Mouse (Mus musculus): ENCODE results near the gene Tssk6.

Tssk6 gene

DNA sequence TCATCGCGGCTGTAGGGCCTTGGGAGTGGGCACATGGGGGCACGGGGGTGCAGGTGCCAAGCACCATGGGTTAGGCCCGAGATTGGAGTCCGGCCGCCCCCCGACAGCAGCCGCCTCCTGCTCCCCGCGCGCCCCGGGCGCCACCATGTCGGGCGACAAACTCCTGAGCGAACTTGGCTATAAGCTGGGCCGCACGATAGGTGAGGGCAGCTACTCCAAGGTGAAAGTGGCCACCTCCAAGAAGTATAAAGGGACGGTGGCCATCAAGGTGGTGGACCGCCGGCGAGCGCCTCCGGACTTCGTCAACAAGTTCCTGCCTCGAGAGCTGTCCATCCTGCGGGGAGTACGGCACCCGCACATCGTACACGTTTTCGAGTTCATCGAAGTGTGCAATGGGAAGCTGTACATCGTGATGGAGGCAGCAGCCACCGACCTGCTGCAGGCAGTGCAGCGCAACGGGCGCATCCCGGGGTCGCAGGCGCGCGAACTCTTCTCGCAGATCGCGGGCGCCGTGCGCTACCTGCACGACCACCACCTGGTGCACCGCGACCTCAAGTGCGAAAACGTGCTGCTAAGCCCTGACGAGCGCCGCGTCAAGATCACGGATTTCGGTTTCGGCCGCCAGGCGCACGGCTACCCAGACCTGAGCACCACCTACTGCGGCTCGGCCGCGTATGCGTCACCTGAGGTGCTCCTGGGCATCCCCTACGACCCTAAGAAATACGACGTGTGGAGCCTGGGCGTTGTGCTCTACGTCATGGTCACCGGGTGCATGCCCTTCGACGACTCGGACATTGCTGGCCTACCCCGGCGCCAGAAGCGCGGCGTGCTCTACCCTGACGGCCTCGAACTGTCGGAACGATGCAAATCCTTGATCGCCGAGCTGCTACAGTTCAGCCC is at the start of gene Tssk6, which contains the start of the genes Ndufa13 and Yjefn3:
Gene Tssk6, plus strand, starts transcription at position 22 of the 900 bp plus-strand sequence.
Gene Ndufa13, minus strand, starts transcription at position 396 of the 900 bp plus-strand sequence.
Gene Yjefn3, minus strand, starts transcription at position 550 of the 900 bp plus-strand sequence.
- DNase-seq = peak; percentile 48 to 66

DNA sequence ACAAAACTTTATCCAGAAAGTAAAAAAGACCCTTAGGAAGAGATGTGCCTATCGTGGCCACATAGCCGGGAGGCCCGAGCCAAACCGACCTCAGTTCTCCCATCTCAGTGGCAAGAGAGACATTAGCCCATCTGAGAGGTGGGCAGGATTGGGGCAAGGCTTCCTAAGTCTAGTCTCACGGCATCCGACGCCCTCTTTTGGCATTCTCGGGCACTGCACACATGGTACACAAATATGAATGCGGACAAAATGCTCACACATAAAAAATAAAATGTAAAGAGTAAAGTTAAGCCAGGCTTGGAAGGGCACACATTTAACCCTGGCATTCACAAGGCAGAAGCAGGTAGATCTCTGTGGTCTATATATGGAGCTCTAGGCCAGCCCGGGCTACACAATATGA is 48.1 kb upstream of the Tssk6 start:
- DNase-seq = no peak

DNA sequence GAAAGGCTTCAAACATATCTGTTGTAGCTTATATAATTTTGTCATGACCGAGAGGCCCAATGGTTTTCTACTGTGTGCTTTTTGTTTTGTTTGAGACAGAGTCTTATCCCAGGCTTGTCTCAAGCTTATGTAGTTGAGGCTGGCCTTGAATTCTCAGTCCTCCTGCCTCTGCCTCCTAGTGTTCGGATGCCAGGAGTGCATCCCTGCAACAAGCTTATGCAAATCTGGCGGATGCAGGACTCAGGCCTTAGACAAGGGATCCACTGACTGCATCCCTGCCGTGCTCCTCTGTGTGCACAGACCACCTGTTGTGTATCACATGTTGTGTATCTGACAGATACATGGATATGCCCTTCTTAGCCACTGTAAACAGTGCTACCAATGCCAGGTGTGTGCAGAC is 41.2 kb upstream of the Tssk6 start:
- DNase-seq = peak in 1 of 2 experiments; percentile 25

DNA sequence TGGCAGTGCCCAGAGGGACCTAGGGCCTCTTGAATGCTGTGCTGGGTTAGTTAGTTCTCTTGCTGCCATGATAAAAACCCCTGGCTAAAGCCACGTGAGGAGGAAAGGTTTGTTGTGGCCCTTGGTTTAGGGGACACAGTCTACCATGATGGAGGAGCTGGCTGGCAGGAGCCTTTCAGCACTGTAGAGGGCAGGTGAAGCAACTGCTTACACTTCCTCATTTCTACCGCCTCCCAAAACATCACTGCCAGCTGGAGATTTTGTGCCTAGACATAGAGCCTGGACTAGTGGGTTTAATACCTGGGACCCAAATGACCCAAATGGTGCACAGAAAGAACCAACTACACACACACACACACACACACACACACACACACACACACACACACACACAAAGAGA is 40.7 kb upstream of the Tssk6 start:
- no peak for DNase-seq

DNA sequence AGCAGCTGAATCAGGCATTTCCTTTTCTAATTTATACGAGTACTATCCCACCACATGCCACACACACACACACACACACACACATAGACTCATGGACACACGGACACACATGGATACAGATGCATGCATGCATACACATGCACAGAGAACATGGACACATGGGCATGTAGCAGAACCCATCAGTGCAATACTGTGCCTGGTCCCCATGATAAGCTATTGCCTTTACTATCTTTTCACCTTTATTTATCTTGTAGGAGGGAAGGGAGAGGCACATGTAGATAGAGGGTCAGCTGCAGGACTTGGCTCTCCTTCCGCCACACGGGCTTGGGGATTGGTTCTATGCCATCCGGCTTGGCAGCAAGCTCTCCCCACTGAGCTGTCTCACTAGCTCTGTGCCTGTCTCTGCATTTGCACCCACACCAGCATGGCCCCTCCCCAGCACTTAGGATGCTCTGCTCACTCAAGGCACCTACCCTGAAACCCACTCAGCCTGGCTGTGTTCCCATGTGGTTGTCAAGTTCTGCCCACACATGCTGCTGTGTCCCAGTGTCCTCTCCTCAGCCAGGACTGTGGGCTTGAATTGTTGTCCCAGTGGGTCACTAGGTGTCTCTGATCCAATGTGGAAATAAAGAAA is 38.5 kb upstream of the Tssk6 start:
- DNase-seq = no peak

DNA sequence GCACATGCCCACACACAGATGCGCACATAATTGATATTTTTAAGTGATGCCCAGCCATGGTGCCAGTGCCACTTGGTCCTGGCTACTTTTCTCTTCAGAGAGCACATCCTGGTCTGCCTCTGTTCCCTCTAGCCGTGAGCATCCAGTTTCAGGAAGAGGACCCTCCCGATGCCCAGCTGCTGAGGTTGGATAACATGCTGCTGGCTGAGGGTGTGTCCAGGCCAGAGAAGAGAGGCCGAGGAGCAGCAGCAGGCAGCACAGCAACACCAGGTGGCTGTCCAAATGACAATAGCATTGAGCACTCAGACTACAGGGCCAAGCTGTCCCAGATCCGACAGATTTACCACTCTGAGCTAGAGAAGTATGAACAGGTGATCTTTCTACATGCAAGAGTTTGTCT is 37.8 kb upstream of the Tssk6 start:
- no peak for DNase-seq

DNA sequence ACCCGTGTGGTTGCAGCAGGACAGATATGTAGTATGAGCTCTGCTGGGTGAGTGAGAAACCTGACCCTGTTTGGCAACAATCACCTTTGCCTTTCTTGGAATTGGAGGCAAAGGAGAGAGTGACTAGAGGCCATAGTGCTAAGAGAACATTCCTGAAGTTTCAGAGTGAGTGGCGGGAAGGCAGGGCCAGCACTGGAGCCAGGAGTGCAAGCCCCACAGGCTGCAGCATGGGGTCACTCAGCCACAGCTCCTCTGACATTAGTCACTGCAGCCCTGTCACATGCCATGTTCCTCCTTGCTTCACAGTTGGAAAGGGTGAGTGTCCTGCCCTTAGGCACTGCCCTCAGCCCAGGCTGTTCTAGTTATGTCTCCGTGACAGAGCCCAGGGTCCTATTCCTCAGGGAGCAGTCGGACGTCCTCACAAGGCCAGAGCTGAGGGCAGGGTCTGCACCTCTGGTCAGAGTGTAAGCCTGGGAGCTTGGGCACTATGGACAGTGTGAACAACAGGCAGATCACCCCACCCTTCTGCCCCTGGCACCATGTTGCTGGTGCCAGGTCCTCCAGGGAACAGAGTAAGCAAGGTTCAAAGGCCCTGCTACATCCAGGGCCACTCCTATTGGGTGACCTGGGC is 34.2 kb upstream of the Tssk6 start:
- DNase-seq = no peak

DNA sequence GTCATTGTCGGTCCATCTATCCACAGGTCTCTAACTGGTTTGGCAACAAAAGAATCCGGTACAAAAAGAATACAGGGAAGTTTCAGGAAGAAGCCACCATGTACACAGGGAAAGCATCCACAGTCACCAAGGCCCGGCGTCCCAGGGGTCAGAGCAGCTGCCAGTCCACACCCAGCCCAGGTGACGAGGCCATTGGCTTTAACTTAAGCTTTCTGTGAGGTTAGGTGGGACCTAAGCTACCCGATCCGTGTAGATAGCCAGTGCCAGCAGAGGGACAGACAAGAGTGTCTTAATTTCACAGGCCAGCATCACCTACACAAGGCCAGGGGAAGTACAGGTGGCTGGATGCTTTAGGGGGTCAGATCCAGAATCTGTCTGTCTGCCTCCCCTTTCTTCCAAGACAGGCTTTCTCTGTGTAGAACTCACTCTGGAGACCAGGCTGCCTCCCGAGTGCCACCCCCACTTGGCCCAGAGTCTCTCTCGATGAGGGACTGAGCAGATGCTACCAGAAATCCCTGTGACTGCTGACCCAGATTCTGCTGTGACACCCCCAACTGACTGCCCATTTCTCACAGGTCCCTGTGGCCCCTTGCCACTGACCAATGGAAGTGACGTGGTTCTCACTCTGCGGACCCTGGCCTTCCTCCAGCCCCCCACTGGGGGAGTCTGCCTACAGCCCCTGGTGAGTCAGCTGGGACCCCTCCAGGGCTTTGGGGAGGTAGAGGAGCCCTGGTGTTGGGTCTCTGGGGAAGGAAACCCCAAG is 31.8 kb upstream of the Tssk6 start:
- DNase-seq = no peak

DNA sequence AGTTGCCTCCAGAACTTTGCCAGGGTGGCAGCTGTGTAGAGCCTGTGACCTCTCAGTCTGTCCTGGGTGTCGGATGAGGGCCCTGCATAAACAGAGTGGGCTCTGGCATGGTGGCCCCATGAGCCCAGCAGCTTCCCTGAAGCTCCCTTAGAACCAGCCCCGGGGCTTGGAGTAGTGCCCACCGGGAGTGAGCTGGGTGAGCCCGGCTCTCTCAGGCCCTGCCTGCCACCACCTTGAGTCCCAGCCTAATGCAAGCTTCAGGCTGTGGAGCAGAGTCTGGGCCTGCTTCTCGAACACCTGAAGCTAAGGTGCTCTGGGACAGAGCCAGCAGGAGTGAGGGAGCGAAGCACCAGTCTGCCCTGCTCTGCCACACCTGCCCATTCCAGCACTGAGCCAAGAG is 31.1 kb upstream of the Tssk6 start:
- DNase-seq = no peak

DNA sequence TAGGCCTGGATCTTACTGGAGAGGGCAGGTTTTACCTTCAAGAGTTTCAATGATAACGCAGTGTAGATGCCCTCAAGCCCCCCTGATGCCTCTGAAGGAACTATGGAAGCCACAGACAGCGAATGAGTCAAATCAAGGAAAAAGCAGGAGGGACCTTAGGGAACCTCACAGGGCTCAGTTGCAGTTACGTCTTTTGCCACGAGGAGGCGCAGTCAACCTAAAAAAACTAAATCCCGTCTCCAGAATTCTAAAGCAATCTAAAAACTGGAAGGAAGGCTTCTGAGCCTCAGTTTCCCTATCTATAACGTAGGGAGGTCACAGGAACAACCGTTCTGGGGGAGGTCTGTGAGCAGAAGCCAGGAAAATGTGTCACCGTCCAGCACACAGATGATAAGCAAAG is 27.8 kb upstream of the Tssk6 start:
- peak; percentile 83 to 85 for DNase-seq

DNA sequence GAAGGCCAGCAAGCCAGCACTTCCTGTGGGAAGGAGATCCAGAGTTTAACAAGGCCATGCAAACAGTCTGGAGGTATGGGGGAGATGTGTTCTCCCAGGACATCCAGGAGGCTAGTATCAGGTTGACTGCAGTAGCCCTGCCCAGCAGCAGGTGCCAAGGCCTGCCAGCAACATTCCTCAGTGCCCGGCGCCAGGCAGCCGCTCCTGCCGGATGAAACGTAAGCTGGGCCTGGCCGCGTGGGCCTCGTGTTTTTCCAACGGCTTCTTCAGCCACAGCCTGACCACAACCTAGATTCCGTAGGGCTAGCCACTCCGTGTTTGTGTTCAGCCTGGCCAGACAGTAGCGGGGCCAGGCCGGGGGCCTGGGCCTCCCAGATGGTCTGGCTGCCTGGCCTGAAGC is 27.3 kb upstream of the Tssk6 start:
- DNase-seq = no peak

DNA sequence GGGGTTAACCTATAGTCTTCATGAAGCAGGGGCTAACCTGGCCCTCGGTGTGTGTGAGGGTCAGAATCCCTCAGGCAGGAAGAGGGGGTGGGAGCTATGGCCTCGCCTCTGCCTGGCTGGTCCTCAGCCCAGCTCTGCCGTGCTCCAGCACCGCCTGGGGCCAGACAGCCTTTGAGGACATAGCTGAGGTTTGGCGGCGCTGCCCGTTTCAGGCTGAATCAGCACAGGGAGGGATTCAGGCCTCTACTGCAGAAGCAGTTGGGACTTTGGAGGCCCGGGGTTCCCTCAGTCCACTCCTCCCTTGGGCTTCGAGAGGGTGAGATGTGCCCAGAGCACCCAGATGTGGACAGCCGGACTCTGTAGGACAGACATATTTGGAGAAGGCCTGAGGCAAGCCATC is 25.9 kb upstream of the Tssk6 start:
- no peak for DNase-seq

DNA sequence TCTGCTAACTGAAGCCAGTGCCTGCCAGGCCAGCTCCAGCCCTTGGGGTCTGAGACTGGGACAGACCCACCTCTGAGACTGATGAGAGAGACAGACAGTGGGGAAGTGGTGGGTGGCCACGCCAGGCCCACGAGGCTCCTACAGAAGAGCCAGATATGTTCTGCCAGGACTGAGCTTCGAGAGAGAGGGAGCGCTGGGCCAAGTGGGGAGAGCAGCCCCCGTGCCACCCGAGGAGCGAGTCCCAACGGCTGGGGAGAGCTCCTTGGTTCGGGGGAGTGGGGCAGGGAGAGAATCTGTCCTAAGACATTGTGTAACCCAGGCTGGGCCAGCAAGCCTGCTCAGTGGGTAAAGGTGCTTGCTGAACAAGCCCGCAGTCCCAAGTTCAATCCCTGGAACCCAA is 25.0 kb upstream of the Tssk6 start:
- no peak for DNase-seq

DNA sequence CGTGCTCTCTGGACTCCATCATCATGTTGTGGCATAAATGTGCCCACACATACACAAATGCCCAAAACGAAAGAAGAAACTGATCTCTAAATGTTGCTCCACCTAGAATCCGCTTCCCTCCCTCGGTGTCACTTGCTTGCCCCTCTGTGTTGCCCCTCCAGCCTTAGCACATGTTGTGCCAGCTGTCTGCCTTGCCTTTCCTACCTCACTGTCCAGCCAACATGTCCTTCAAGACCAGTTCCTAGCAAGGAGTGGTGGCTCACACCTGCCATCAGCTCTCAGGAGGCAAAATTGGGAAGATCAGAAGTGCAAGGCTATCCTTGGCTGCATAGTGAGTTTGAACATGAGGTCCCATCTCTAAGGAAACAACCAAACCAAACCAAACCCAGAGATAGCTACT is 24.6 kb upstream of the Tssk6 start:
- no peak for DNase-seq

DNA sequence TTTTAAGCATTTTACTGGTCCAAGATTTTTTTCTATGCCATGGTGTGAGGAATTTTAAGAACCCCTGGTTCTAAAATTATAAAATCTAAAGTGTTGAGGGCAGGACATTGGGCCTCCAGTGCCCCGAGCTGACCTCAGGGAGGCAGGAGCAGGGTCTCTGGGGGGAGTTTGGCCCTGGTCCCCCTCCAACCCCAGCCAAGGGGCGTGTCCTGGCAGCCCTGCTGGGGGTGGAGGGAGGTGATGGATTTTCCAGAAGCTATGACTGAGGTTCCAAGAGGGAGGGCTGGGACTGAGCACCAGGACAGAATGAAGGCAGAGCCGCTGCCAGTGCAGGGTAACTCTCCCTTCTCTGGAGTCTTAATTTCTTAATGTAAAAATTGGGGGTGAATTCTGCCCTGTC is 24.0 kb upstream of the Tssk6 start:
- no peak for DNase-seq

DNA sequence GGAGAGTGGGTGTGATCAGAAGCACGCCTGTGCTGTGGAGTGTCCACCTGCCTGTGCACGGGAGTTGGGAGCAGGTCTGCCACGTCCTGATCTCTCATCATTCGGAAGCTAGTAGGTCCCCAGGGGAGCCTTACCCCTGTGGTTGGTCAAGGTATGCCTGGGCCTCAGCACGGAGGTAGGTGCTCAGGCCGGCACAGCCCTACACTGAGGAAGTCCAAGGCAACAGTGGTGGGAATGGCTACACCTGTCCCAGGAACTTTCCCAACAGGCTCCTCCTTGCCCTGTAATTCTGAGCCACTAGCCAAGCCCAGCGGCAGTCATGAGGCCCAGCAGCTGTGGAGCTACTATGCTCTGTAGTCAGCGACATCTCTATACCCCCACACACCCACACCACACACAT is 22.3 kb upstream of the Tssk6 start:
- no peak for DNase-seq

DNA sequence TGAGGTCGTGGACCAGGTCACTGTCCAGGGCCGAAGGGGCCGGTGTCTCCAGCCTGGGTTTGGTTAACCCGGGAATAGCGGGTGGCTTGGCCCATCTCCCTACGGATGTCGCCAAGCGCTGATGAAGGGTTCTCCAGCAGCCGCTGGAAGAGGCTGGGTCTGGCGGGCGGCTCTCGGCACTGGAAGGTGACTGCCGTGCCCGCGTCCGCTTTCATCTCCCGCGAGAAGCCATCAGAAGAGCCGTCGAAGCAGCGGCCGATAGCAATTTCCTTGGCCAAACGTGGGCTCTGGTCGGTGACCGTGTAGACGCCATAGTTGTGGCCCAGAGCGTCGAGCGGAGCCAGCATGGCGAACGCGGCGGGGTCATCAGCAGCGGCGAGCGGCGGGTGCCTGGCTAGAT is 21.1 kb upstream of the Tssk6 start:
- DNase-seq = no peak

DNA sequence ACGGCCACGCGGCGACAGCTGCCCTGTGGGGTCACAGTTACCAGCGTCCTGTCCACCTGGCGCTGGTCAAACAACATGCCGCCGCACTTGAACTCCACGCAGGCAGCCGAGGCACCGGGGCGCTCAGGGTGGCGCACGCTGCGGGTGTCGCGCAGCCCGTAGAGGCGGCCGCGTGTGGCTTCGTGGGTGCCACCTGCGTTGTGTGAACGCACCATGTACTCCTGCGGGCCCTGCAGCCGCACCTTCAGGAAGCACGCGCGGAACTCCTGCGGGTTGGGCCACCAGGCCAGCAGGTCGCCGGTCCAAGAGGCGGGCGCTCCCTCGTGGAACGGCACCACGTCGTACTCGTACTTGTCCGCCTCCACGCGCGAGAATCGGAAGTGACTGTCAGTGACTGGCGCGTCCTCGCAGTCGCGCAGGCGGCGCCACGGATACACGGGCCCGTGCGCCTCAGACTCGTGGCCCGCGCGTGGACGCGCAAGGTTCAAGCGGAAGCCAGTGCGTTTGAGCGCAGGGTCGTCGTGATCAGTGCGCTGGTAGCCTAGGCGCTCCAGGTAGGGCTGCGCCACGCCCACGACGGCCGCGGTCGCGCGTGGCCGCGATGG is 20.6 kb upstream of the Tssk6 start:
- DNase-seq = no peak

DNA sequence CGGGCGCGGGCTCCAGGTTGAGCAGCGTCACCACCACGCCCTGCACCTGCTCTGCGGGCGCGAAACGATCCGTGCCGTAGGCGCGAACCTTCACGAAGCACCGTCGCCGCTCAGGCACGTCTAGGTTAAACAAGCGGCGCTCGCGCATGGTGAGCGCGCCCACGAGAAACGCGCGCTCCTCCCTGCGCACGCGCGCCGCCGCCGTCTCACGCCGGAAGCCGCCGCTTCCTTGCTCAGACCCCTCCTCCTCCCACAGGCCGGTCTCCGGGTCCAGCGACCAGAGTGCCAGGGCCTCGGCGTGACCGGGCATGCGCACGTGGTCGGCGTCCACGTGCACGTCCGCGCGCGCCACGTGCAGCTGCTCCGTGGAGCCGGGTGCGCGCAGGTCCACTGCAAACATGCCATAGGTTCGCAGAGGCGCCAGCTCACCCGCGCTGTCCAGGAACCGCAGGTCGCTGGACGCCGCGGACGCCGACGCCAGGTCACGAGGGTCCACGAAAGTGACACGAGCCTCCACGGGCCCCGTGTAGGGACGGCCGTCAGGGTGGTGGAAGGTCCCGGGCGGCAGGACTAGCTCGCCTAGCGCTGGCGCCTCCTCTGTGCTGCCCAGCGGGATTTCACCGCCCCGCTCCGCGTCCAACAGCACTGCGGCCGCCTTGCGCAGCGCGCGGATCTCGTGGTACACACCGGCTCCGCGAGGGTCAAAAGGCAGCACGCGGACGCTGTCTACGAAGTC is 19.8 kb upstream of the Tssk6 start:
- DNase-seq = peak; percentile 86 to 91

DNA sequence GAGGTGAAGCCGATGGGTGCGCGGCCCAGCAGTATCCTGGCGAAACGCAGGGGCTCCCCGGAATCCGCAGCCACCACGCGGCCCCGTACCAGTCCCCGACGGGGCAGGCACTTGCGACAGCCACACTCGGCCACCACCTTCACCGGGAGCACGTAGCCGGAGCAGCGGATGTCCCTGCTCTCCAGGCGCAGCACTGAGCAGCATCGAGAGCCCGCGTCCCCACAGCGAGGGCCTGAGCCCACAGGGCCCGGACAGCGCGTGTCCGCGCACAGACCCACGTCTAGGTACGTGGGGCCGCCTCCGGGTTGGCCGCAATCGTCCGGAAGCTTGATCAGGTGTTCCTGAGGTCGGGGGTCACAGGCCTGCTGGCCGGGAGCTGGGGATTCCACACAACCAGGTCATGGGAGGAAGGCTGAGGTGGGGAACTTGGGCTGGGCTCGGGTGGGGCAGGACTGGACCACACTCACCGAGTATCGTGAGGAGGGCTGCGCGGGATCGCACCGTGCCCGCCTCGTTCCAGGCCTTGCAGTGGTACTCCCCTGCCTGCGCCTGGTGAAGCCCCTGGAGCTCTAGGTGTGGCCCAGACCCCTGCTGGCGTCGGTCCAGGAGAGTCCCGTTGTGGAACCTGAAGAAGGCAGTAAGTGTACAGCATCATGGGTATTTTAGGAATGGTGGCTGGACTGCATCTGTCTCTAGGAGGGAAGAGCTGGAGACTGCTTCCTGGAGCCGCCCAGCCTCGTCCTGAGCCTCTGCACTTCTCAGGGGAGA is 19.0 kb upstream of the Tssk6 start:
- no peak for DNase-seq

DNA sequence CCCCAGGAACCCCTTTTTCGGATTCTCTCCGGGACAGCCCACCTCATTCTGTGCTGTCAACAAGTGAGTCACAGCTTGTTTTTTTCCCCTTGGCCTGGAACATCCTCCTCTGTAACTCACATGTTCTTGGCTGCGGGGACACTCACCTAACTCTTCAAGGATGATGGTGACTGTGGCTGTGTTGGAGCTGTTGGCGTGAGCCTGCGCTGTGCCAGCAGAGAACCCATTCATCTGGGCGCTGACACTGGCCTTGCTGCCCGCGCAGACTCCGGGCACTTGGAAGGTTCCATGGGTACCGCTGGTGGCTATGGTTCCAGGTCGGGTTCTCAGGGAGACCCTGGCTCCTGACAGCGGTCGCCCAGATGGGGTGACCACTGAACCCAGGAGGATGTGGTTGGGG is 17.8 kb upstream of the Tssk6 start:
- no peak for DNase-seq

Measured in kidney, postnatal 4 days (tissue).